Mouse (Mus musculus) neural tube, embryonic 15.5 days (tissue): ENCODE measurements at regions not wholly inside any gene's neighbourhood (a gene's known extent, or its start where the extent isn't known, plus 50 kb on each side); places are given as distances from the start of the nearest gene placed in this dataset.

ENCODE experiments used
- ATAC-seq: fragments of 200-750 bp; cut with Nextera tagmentation; 2 replicates; pipeline ENCODE4 v1.8.0; 2017; ENCODE audit warnings: mild to moderate bottlenecking, moderate TSS enrichment, moderate library complexity; ENCODE audit not compliant: low FRiP score
- H3K27ac ChIP-seq: fragments of 300-500 bp; sonication (generic); replicated peaks from 2 replicates; pipeline ENCODE4 v1.5.1; 2015; ENCODE audit warnings: mild to moderate bottlenecking, inconsistent platforms
- H3K27me3 ChIP-seq: fragments of 300-500 bp; sonication (generic); replicated peaks from 2 replicates; pipeline ENCODE4 v1.6.1; 2015; ENCODE audit warnings: inconsistent platforms
- H3K36me3 ChIP-seq: fragments of 300-500 bp; sonication (generic); 2 replicates; pipeline ENCODE4 v1.6.1; 2015; ENCODE audit warnings: inconsistent platforms
- H3K4me1 ChIP-seq: fragments of 300-500 bp; sonication (generic); 2 replicates; pipeline ENCODE4 v1.6.1; 2015; ENCODE audit warnings: inconsistent platforms
- H3K4me2 ChIP-seq: fragments of 300-500 bp; sonication (generic); 2 replicates; pipeline ENCODE4 v1.6.1; 2015; ENCODE audit warnings: inconsistent platforms, mild to moderate bottlenecking, moderate library complexity
- H3K4me3 ChIP-seq: fragments of 300-500 bp; sonication (generic); replicated peaks from 2 replicates; pipeline ENCODE4 v1.5.1; 2015; ENCODE audit warnings: mild to moderate bottlenecking, inconsistent platforms
- H3K9ac ChIP-seq: fragments of 300-500 bp; sonication (generic); replicated peaks from 2 replicates; pipeline ENCODE4 v1.6.1; 2015; ENCODE audit warnings: mild to moderate bottlenecking, inconsistent platforms
- H3K9me3 ChIP-seq: fragments of 300-500 bp; sonication (generic); replicated peaks from 2 replicates; pipeline ENCODE4 v1.6.1; 2016; ENCODE audit warnings: inconsistent platforms
- WGBS: fragments of 180-500 bp; shearing (Covaris S2); methylation state at CpG from one replicate; pipeline ENCODE4 v1.1.7; 2015; ENCODE audit warnings: mixed read lengths; 5-methylcytosine and 5-hydroxymethylcytosine counted together

GRCm38 (mm10) chr17:51585263-51585662 is 247.8 kb downstream of the Satb1 start:
- Histone ChIP-seq H3K4me3 (no peak overlapping the region), H3K27ac (peak overlapping the region; percentile 77; the same call in 1 of the 2 replicates), H3K27me3 (no peaks in the 10 kb centered on the region), H3K4me1 (peaks cover 13% of the 10 kb centered on the region), H3K9ac (no peak overlapping the region), H3K36me3 (no peaks in the 10 kb centered on the region), H3K4me2 (no peak overlapping the region), H3K9me3 (no peaks in the 10 kb centered on the region)
- ATAC-seq = peak; percentile 34; the same call in 1 of the 2 replicates
- WGBS = 28% methylated on average over 1 of the region's 1 CpGs

DNA sequence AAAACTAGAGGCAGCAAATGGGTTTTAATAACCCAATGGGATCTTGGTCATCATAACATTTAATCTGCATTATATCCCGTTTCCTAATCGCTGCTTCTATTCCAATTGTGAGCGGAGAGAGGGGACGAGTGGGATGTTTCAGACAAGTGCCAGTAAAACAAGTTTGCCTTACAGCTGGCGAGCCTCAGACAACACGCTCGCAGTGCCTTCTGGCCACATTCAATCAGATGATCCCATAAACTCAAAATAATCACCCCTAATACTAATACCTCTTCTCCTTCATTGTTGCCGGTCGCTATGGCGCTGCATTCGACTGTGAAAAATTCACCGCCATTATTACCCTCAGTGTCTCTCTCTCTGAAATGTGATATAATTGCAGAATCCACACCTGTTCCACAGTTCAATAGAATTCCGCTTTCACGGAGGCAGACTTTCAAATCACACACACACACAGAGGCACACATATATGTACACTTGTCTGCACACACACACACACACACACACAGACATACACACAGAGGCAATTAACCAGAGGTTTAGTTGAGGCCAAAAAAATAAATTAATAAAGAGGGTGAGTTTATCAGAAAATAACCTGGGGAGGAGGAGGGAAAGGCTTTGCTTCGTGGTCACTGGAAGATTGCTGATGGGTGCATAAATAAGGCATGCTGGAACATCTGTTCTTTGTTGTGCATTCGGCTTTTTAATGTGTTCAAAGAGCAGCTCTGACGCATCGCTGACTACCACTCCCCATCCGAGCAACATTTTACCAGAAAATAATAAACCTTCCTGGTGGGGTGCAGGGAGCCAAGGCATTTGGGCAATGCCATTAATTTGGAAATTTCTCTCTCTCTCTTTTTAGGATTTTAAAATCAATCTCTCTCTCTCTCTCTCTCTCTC is 248.9 kb downstream of the Satb1 start:
- H3K9me3 ChIP-seq = no peaks in the 10 kb centered on the region
- H3K36me3 ChIP-seq = no peaks in the 10 kb centered on the region
- H3K4me3 ChIP-seq = peak overlapping the region; percentile 24
- peak overlapping the region; percentile 77 for H3K27ac ChIP-seq
- peaks cover 13% of the 10 kb centered on the region for H3K4me1 ChIP-seq
- 28% methylated on average over 19 of the region's 19 CpGs for WGBS
- H3K9ac ChIP-seq = peak overlapping the region; percentile 37
- peak; percentile 80 for ATAC-seq
- no peaks in the 10 kb centered on the region for H3K27me3 ChIP-seq
- peak overlapping the region; percentile 51 for H3K4me2 ChIP-seq

- Histone ChIP-seq H3K36me3 (no peaks in the 10 kb centered on the region), H3K27ac (peak overlapping the region; percentile 77), H3K27me3 (no peaks in the 10 kb centered on the region), H3K9ac (no peak overlapping the region), H3K4me1 (peaks cover 13% of the 10 kb centered on the region), H3K4me2 (no peak overlapping the region), H3K4me3 (no peak overlapping the region), H3K9me3 (no peaks in the 10 kb centered on the region)
- ATAC-seq = no peak
- WGBS = 65% methylated on average over 15 of the region's 15 CpGs
Observed at GRCm38 (mm10) chr17:51583277-51583676, 249.8 kb downstream of the Satb1 start.

DNA sequence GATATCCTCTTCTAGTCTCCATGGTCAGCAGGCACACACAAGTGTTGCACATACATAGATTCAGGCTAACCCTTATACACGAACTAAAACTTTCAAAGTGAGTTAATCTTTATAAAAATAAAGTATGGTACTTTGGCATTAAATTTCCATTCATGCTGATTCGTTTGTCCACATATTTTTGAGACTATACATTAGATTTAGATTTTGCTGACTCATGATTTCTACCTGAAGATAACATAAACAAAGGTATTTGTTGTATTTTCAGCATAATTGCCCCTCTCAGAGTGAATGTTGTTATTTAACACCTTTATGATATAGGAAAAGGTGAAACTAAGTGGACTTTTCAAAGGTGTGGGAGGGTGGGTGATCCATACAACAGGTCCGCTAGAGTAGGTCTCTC is 277.2 kb downstream of the Satb1 start:
- Histone ChIP-seq H3K36me3 (no peaks in the 10 kb centered on the region), H3K9ac (no peak overlapping the region), H3K27ac (no peak overlapping the region), H3K27me3 (no peaks in the 10 kb centered on the region), H3K9me3 (no peaks in the 10 kb centered on the region), H3K4me3 (no peak overlapping the region), H3K4me1 (no peaks in the 10 kb centered on the region), H3K4me2 (no peak overlapping the region)
- WGBS = 87% methylated on average over 3 of the region's 3 CpGs
- ATAC-seq = no peak

DNA sequence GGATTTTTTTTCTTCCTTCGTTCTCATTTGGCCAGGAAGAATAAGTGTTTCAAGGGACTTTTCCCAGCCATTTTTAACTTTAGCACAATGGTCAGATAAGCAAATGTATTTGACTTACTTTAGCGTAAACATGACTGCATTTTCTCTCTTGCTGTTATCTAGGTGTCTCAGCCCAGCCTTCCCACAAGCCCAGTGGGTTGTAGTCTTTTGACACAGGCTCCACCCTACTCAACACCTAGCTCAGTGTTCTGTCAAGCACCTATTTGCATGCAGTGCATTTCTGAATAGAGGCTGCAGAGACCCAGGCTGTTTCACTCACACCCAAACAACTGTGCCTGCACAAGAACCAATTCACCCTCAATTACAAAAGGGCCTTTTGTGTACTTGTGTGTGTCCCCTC is 278.6 kb downstream of the Satb1 start:
- Histone ChIP-seq H3K9me3 (no peaks in the 10 kb centered on the region), H3K4me2 (no peak overlapping the region), H3K27ac (no peak overlapping the region), H3K4me3 (no peak overlapping the region), H3K27me3 (no peaks in the 10 kb centered on the region), H3K4me1 (no peaks in the 10 kb centered on the region), H3K9ac (no peak overlapping the region), H3K36me3 (no peaks in the 10 kb centered on the region)
- 91% methylated on average over 2 of the region's 2 CpGs for WGBS
- ATAC-seq = no peak

DNA sequence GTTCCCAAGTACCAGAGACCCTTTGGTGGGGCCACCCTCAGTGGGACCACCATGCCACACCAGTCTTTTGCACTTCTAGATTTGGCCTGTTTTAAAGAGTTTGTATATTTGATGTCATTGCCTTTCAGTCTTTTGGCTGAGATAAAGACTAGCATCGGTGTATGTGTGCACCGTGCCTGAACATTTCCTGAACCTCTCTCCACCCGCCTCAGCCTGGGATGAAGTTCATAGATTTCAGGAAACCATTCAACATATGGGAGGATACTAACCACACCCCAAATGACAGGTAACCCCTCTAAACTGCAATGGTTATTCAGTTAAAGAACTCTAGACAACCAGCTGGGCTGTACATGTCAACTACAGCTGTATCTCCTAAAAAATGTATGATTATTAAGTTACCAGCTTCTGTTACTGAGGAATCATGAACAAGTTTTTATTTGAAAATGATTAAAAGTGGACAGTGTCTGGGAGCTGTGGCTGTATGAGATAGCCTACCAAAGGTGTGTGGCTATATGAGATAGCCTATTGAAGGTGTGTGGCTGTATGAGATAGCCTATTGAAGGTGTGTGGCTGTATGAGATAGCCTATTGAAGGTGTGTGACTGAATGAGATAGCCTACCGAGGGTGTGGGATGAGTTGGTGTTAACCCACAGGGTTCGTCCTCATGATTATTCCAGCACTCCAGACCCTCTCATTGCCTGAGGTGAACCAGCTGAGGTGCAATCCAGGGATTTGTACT is 280.6 kb downstream of the Satb1 start:
- Histone ChIP-seq H3K9ac (no peak overlapping the region), H3K27me3 (no peaks in the 10 kb centered on the region), H3K4me1 (no peaks in the 10 kb centered on the region), H3K4me3 (no peak overlapping the region), H3K4me2 (no peak overlapping the region), H3K27ac (no peak overlapping the region), H3K9me3 (no peaks in the 10 kb centered on the region), H3K36me3 (no peaks in the 10 kb centered on the region)
- 92% methylated on average over 5 of the region's 5 CpGs for WGBS
- no peak for ATAC-seq

- ATAC-seq = no peak
- no peak overlapping the region for H3K4me3 ChIP-seq
- H3K36me3 ChIP-seq = no peaks in the 10 kb centered on the region
- H3K9me3 ChIP-seq = no peaks in the 10 kb centered on the region
- 62% methylated on average over 3 of the region's 3 CpGs for WGBS
- H3K4me2 ChIP-seq = no peak overlapping the region
- no peak overlapping the region for H3K27ac ChIP-seq
- no peak overlapping the region for H3K9ac ChIP-seq
- no peaks in the 10 kb centered on the region for H3K27me3 ChIP-seq
- H3K4me1 ChIP-seq = no peaks in the 10 kb centered on the region
Observed at GRCm38 (mm10) chr17:51546999-51547398, 286.1 kb downstream of the Satb1 start.

- Histone ChIP-seq H3K27me3 (no peaks in the 10 kb centered on the region), H3K4me3 (no peak overlapping the region), H3K4me1 (peaks cover 2% of the 10 kb centered on the region; the same call in 1 of the 2 replicates), H3K4me2 (no peak overlapping the region), H3K36me3 (no peaks in the 10 kb centered on the region), H3K9me3 (no peaks in the 10 kb centered on the region), H3K9ac (no peak overlapping the region), H3K27ac (no peak overlapping the region)
- no peak for ATAC-seq
- 70% methylated on average over 2 of the region's 2 CpGs for WGBS
Observed at GRCm38 (mm10) chr17:51542544-51542943, 290.5 kb downstream of the Satb1 start.

GRCm38 (mm10) chr17:51534678-51535077 is 298.4 kb downstream of the Satb1 start:
- H3K27me3 ChIP-seq = no peaks in the 10 kb centered on the region
- ATAC-seq = peak; percentile 70; the same call in 1 of the 2 replicates
- H3K9ac ChIP-seq = 0 out of 2 replicates have a peak overlapping the region, but pooled peaks have one; percentile 24
- H3K27ac ChIP-seq = peak overlapping the region; percentile 49
- no peaks in the 10 kb centered on the region for H3K9me3 ChIP-seq
- 20% methylated on average over 10 of the region's 10 CpGs for WGBS
- peak overlapping the region; percentile 32 for H3K4me3 ChIP-seq
- peaks cover 27% of the 10 kb centered on the region for H3K4me1 ChIP-seq
- H3K36me3 ChIP-seq = no peaks in the 10 kb centered on the region
- peak overlapping the region; percentile 57 for H3K4me2 ChIP-seq

GRCm38 (mm10) chr17:51534270-51534669 is 298.8 kb downstream of the Satb1 start:
- Histone ChIP-seq H3K4me2 (peak overlapping the region; percentile 57), H3K4me3 (peak overlapping the region; percentile 32), H3K27ac (peak overlapping the region; percentile 49; the same call in 1 of the 2 replicates), H3K9me3 (no peaks in the 10 kb centered on the region), H3K9ac (peak overlapping the region; percentile 24; the same call in 1 of the 2 replicates), H3K4me1 (peaks cover 27% of the 10 kb centered on the region), H3K36me3 (no peaks in the 10 kb centered on the region), H3K27me3 (no peaks in the 10 kb centered on the region)
- peak; percentile 55; the same call in 1 of the 2 replicates for ATAC-seq
- WGBS = 8% methylated on average over 14 of the region's 14 CpGs

GRCm38 (mm10) chr17:51528161-51528560 is 304.9 kb downstream of the Satb1 start:
- WGBS = 87% methylated on average over 3 of the region's 3 CpGs
- no peak overlapping the region for H3K4me3 ChIP-seq
- H3K36me3 ChIP-seq = no peaks in the 10 kb centered on the region
- ATAC-seq = no peak
- H3K27ac ChIP-seq = no peak overlapping the region
- no peaks in the 10 kb centered on the region for H3K27me3 ChIP-seq
- H3K4me2 ChIP-seq = no peak overlapping the region
- H3K4me1 ChIP-seq = 0 out of 2 replicates have a peak, but pooled peaks cover 8% of the 10 kb centered on the region
- H3K9ac ChIP-seq = no peak overlapping the region
- no peaks in the 10 kb centered on the region for H3K9me3 ChIP-seq
